Mouse (Mus musculus) heart, embryonic 14.5 days (tissue): ENCODE data around the gene Becn1. TPM values are rescaled to one million over a fixed set of nuclear protein-coding genes. Genes with fewer than 3 reads are reported as not detected.

Experiments used
- ATAC-seq: fragments of 200-750 bp; cut with Nextera tagmentation; 2 replicates; pipeline ENCODE4 v1.8.0; 2017; ENCODE audit warnings: low read depth, moderate TSS enrichment; ENCODE audit not compliant: insufficient number of reproducible peaks, insufficient read depth, low FRiP score
- H3K27ac ChIP-seq, 2 experiments: fragments of 200-500 bp in 1 of 2; fragments of 300-500 bp in 1 of 2; sonication (generic) in 1 of 2; replicated peaks in 1 of 2; 2 replicates each; pipeline ENCODE4 v1.5.1; 2012 to 2014; ENCODE audit warnings: low read depth in 2 of 2, low read length in 2 of 2, control low read depth in 1 of 2, mild to moderate bottlenecking in 1 of 2, mixed read lengths in 1 of 2; ENCODE audit not compliant: control insufficient read depth in 1 of 2, insufficient read depth in 1 of 2
- H3K27me3 ChIP-seq: fragments of 300-500 bp; sonication (generic); 2 replicates; pipeline ENCODE4 v1.6.1; 2014; ENCODE audit warnings: mild to moderate bottlenecking, low read length, control low read depth; ENCODE audit not compliant: control insufficient read depth, insufficient read depth
- H3K36me3 ChIP-seq: fragments of 300-500 bp; sonication (generic); 2 replicates; pipeline ENCODE4 v1.6.1; 2014; ENCODE audit warnings: mild to moderate bottlenecking, control low read depth, low read length, mixed read lengths; ENCODE audit not compliant: control insufficient read depth, insufficient read depth
- H3K4me1 ChIP-seq, 2 experiments: fragments of 200-500 bp in 1 of 2; fragments of 300-500 bp in 1 of 2; sonication (generic) in 1 of 2; 2 replicates each; pipeline ENCODE4 v1.6.1; 2012 to 2014; ENCODE audit warnings: low read length in 2 of 2, control low read depth in 1 of 2, mixed read lengths in 1 of 2; ENCODE audit not compliant: control insufficient read depth in 2 of 2, insufficient read depth in 2 of 2
- H3K4me2 ChIP-seq: fragments of 300-500 bp; sonication (generic); 2 replicates; pipeline ENCODE4 v1.6.1; 2014; ENCODE audit warnings: mild to moderate bottlenecking, low read length
- H3K4me3 ChIP-seq, 2 experiments: fragments of 200-500 bp in 1 of 2; fragments of 300-500 bp in 1 of 2; sonication (generic) in 1 of 2; 2 replicates each; pipeline ENCODE4 v1.5.1; 2012 to 2014; ENCODE audit warnings: low read length in 2 of 2, mild to moderate bottlenecking in 2 of 2, control low read depth in 1 of 2, low read depth in 1 of 2, moderate library complexity in 1 of 2; ENCODE audit not compliant: control insufficient read depth in 1 of 2, insufficient read depth in 1 of 2
- H3K9ac ChIP-seq: fragments of 300-500 bp; sonication (generic); 2 replicates; pipeline ENCODE4 v1.6.1; 2014; ENCODE audit warnings: mild to moderate bottlenecking, low read length
- H3K9me3 ChIP-seq: fragments of 300-500 bp; sonication (generic); 2 replicates; pipeline ENCODE4 v1.6.1; 2016; ENCODE audit warnings: low read length, control low read depth; ENCODE audit not compliant: control insufficient read depth
- whole genome bisulfite sequencing: fragments of 180-500 bp; shearing (Covaris S2); extraction: QIAGEN DNeasy Blood & Tissue Kit; methylation state at CpG from one replicate; pipeline ENCODE4 v1.1.7; 2014; 5-methylcytosine and 5-hydroxymethylcytosine counted together
- polyA plus RNA-seq: library from polyadenylated mRNA; unstranded; fragments of >200 nt; fragmentation: Nextera tagmentation; extraction: Ambion mirVana; gene quantifications from 2 replicates; pipeline ENCODE4 v1.2.1, GENCODE M21; 2014

The Becn1 gene
- 134 and 149 TPM in 2 replicates for polyA plus RNA-seq

- Histone ChIP-seq H3K4me1 (peaks cover 8 to 10% of the 10 kb centered on the region in 2 experiments), H3K4me2 (peak within 1 kb of the TSS; percentile 89), H3K9me3 (no peaks in the 10 kb centered on the region), H3K27me3 (no peaks in the 10 kb centered on the region), H3K9ac (peak within 1 kb of the TSS; percentile 86), H3K4me3 (peak within 1 kb of the TSS; percentile 76 to 92), H3K36me3 (peaks cover 26% of the 10 kb centered on the region), H3K27ac (peak within 1 kb of the TSS in 1 of 2 experiments; percentile 62; a peak in 2 of 4 replicates)
- ATAC-seq = peak; percentile 85
- WGBS = 6% methylated on average over 39 of the region's 39 CpGs
Measured at GRCm38 (mm10) chr11:101302004-101302798, at the start of gene Becn1. Gene Becn1, minus strand, starts transcription at chr11:101302286.

GRCm38 (mm10) chr11:101351721-101352111 is 49.6 kb upstream of the Becn1 start:
- H3K9me3 ChIP-seq = peaks cover 3% of the 10 kb centered on the region; the same call in 1 of the 2 replicates
- H3K36me3 ChIP-seq = no peaks in the 10 kb centered on the region
- 66% methylated on average over 3 of the region's 3 CpGs for WGBS
- no peak for ATAC-seq
- 0 out of 4 replicates have a peak, but pooled peaks cover 0 to 2% of the 10 kb centered on the region in 2 experiments for H3K4me1 ChIP-seq
- H3K9ac ChIP-seq = no peak overlapping the region
- no peaks in the 10 kb centered on the region for H3K27me3 ChIP-seq
- H3K4me3 ChIP-seq = no peak overlapping the region
- H3K27ac ChIP-seq = no peak overlapping the region
- H3K4me2 ChIP-seq = no peak overlapping the region

- no peak for ATAC-seq
- 0 out of 4 replicates have a peak, but pooled peaks cover 0 to 2% of the 10 kb centered on the region in 2 experiments for H3K4me1 ChIP-seq
- H3K4me3 ChIP-seq = no peak overlapping the region
- 52% methylated on average over 11 of the region's 11 CpGs for WGBS
- H3K27ac ChIP-seq = no peak overlapping the region
- H3K36me3 ChIP-seq = no peaks in the 10 kb centered on the region
- H3K9me3 ChIP-seq = peaks cover 3% of the 10 kb centered on the region; the same call in 1 of the 2 replicates
- H3K27me3 ChIP-seq = no peaks in the 10 kb centered on the region
- H3K9ac ChIP-seq = no peak overlapping the region
- no peak overlapping the region for H3K4me2 ChIP-seq
Measured at GRCm38 (mm10) chr11:101351100-101351720, 49.1 kb upstream of the Becn1 start.

- Histone ChIP-seq H3K27ac (no peak overlapping the region), H3K36me3 (no peaks in the 10 kb centered on the region), H3K4me1 (0 out of 4 replicates have a peak, but pooled peaks cover 0 to 2% of the 10 kb centered on the region in 2 experiments), H3K9ac (no peak overlapping the region), H3K4me3 (no peak overlapping the region), H3K9me3 (peaks cover 3% of the 10 kb centered on the region; the same call in 1 of the 2 replicates), H3K27me3 (no peaks in the 10 kb centered on the region), H3K4me2 (no peak overlapping the region)
- 47% methylated on average over 3 of the region's 3 CpGs for WGBS
- no peak for ATAC-seq
Measured at GRCm38 (mm10) chr11:101349216-101349615, 47.1 kb upstream of the Becn1 start.

GRCm38 (mm10) chr11:101348774-101349173 is 46.7 kb upstream of the Becn1 start:
- no peak overlapping the region for H3K4me3 ChIP-seq

GRCm38 (mm10) chr11:101347083-101347775 is 45.1 kb upstream of the Becn1 start:
- Histone ChIP-seq H3K36me3 (no peaks in the 10 kb centered on the region), H3K4me2 (no peak overlapping the region), H3K27ac (no peak overlapping the region), H3K4me1 (peaks cover 0 to 2% of the 10 kb centered on the region in 2 experiments; a peak in 1 of 4 replicates), H3K27me3 (no peaks in the 10 kb centered on the region), H3K9ac (no peak overlapping the region), H3K9me3 (peaks cover 3% of the 10 kb centered on the region; the same call in 1 of the 2 replicates), H3K4me3 (no peak overlapping the region)
- 68% methylated on average over 10 of the region's 10 CpGs for WGBS
- ATAC-seq = no peak

More at GRCm38 (mm10) chr11:101348774-101349173, 46.7 kb upstream of the Becn1 start:
- Histone ChIP-seq H3K4me2 (no peak overlapping the region), H3K36me3 (no peaks in the 10 kb centered on the region), H3K9ac (no peak overlapping the region), H3K4me1 (0 out of 4 replicates have a peak, but pooled peaks cover 0 to 2% of the 10 kb centered on the region in 2 experiments), H3K27me3 (no peaks in the 10 kb centered on the region), H3K9me3 (peaks cover 3% of the 10 kb centered on the region; the same call in 1 of the 2 replicates), H3K27ac (no peak overlapping the region)
- 55% methylated on average over 7 of the region's 7 CpGs for WGBS
- no peak for ATAC-seq
